Mouse (Mus musculus) cortical plate, adult 2 months (tissue): ENCODE measurements around the gene Mgst2.

Experiments used
- CTCF ChIP-seq: fragments of 200-500 bp; IDR thresholded peaks from 2 replicates; pipeline ENCODE4 v1.5.1; 2011; ENCODE audit warnings: mild to moderate bottlenecking, control low read depth, low read length; ENCODE audit not compliant: insufficient read depth; ENCODE audit errors: extremely low read depth
- POLR2A ChIP-seq: fragments of 200-500 bp; IDR thresholded peaks from 2 replicates; pipeline ENCODE4 v1.6.1; 2011; ENCODE audit warnings: mild to moderate bottlenecking, low read length, control low read depth; ENCODE audit not compliant: insufficient read depth; ENCODE audit errors: extremely low read depth

DNA sequence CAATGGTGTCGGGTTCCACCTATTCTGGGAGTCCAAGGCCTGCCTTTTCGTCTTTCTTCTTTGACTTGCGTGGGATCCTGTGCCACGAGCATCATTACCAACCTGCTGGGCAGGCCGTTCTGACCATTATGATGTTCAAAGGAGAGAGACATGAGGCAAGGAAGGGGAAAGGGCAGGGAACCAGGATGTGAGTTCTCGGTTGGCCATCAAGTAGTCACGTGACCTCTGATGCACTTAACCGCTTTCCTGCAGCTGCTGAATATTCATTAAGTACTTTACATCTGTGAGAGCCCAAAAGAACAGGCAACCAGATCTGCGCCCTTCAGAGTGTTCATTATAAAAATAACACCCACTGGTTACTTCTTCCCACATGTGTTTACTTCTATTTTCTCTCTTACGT, 33.0 kb downstream of the Mgst2 start:
- no peak for TF ChIP-seq POLR2A
- TF ChIP-seq CTCF: no peak
